Mouse (Mus musculus): ENCODE data around the gene Wnt6.

The Wnt6 gene

DNA sequence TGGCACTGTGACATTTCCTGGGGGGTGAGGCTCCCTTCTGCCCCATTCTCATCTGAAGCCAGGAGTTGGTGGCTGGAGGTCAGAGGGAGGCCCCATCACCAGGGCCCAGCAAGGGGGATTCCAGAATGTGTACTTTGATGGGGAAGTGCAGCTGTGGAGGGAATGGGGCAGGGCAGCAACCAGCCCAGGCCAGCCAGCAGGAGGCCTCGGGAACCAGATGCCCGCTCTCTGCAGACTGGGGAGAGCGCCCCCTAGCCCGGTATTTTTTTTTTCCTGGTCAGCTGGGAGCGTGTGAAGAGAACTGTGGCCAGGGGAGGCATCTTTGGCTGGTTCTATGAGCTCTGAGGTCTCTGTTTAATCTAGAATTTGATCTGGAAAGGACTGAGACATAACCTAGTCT lies 4.1 kb downstream of the Wnt6 start:
- no peak for DNase-seq (ENCODE audit: low spot score)

DNA sequence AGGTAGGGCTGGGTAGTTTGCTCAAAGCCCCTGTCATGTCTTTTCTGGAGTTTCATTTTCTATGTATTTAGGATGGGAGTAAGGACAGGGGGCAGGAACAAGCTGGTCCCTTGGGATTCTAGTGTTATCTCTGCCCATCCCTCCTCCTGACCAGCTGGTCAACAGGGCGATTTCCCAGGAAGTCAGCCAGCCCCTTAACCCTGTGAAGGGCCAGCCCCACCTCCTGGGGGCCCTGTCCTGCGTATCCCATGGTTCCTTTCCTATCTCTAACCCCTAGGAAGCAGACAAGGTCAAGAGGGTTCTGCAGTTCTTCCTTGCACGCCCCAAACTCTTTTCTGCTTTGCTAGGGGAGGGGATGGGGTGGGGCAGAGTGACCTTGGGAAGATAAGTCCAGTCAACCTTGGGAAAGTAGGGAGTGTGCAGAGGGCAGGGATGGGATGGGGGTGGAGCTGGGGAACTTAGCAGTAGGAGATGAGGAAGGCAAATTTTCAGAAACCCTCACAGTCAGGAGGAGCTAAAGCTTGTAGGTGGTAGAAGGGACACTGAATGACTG lies 7.3 kb downstream of the Wnt6 start:
- DNase-seq (ENCODE audit: low spot score) = no peak

GRCm38 (mm10) chr1:74782045-74782444 lies 10.4 kb downstream of the Wnt6 start:
- no peak for DNase-seq (ENCODE audit: low spot score)

- no peak for DNase-seq (ENCODE audit: low spot score)
Measured at GRCm38 (mm10) chr1:74783554-74783953, 11.9 kb downstream of the Wnt6 start.

GRCm38 (mm10) chr1:74784041-74784759 lies 12.5 kb downstream of the Wnt6 start:
- no peak for DNase-seq (ENCODE audit: low spot score)

GRCm38 (mm10) chr1:74787846-74788245 lies 16.2 kb downstream of the Wnt6 start:
- DNase-seq (ENCODE audit: low spot score) = peak; percentile 34

DNA sequence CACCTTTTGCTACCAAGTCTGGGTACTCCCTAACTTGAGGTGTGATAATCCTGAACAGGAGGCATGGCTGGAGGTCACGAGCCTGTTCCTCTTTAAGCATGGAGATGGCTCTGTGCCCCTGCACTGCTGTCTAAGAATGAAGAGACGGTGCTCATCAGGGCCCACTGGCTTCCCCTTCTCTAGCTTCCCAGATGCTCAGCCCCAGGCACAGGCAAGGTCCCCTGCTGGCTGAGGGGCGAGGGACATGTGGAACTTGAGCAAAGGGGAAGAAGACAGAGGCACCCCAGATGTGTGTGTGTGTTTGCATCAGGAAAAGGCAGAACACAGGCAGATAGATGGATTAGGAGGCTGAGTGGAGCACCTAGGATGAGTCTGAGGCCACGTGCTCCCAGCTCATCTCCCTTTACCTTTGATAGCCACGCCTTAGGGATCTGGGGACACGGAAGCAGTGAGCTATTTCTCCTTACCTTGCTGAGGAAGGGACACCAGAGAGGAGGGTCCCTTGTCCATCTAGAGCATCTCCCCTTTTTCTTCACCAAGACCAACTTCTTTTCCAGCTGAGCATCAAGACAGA lies 17.0 kb downstream of the Wnt6 start:
- no peak for DNase-seq (ENCODE audit: low spot score)

GRCm38 (mm10) chr1:74790095-74790494 lies 18.4 kb downstream of the Wnt6 start:
- no peak for DNase-seq (ENCODE audit: low spot score)

- DNase-seq (ENCODE audit: low spot score) = no peak
Measured at GRCm38 (mm10) chr1:74791249-74791648, 19.6 kb downstream of the Wnt6 start, which contains the start of gene Wnt10a. Gene Wnt10a (plus strand): TSS chr1:74791516.

DNA sequence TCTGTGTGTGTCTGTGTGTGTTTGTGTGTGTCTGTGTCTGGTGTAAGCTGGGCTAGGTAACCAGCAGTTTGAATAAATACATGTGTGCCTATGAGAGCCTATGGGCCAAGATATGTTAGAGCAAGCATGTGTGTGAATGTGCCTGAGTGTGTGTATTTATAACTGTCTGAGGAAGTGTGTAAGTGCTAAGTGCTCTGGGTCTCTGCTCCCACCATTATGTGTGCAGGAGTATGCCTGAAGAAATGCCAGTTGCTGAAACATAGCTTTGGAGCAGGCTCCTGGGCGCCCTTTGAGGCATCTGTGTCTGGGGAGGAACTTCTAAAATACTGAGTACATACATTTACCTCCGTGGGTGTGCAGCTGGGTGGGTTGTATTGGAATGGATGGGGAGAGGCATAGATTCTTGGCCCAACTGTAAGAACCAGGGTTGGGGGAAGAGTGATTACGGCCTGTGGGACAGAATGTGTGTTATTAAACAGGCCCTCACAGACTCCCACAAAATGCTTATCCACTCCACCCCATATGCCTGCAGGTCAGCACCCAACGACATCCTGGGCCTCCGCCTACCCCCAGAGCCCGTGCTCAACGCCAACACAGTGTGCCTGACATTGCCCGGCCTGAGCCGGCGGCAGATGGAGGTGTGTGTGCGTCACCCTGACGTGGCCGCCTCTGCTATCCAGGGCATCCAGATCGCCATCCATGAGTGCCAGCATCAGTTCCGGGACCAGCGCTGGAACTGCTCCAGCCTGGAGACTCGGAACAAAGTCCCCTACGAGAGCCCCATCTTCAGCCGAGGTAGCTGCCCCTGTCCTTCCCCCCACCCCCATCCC lies 21.4 kb downstream of the Wnt6 start:
- DNase-seq (ENCODE audit: low spot score) = no peak

DNA sequence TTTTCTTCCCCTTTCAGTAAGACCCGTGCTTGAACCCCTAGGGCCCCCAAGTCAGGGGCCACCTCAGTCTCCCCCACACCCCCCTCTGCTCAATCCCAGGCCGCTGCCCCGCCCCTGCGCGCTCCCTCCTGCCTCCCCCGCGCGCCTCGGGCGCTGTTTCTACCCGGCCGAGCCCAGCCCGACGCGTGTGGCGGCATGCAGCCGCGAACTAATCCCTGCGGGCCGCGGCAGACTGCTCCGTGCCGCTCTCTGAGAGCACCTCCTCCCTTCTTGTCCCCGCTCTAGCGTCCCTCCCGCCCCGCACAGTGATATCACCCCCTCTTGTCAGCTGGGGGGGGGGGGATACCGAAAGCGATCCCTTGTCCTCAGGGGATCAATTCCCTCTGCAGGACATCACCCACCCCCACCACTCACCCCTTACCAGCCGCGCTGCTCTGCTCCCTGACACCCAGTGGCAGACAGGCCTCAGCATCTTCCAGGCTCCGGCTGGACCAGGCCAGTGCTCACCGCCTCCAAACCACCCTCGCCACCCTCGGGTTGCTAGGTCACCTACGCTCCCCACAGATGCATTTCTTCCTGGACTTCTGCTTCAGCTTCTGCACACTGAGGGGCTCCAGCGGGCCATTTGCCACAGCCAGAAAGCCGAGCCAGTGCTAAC lies 22.9 kb downstream of the Wnt6 start:
- no peak for DNase-seq (ENCODE audit: low spot score)

- no peak for DNase-seq (ENCODE audit: low spot score)
Measured at GRCm38 (mm10) chr1:74795145-74795529, 23.4 kb downstream of the Wnt6 start.

GRCm38 (mm10) chr1:74797459-74797858 lies 25.8 kb downstream of the Wnt6 start:
- no peak for DNase-seq (ENCODE audit: low spot score)

- DNase-seq (ENCODE audit: low spot score) = no peak
Measured at GRCm38 (mm10) chr1:74800424-74800888, 28.8 kb downstream of the Wnt6 start.

GRCm38 (mm10) chr1:74801631-74802140 lies 30.0 kb downstream of the Wnt6 start:
- DNase-seq (ENCODE audit: low spot score) = no peak

GRCm38 (mm10) chr1:74802795-74803656 lies 31.3 kb downstream of the Wnt6 start:
- peak; percentile 52 for DNase-seq (ENCODE audit: low spot score)

DNA sequence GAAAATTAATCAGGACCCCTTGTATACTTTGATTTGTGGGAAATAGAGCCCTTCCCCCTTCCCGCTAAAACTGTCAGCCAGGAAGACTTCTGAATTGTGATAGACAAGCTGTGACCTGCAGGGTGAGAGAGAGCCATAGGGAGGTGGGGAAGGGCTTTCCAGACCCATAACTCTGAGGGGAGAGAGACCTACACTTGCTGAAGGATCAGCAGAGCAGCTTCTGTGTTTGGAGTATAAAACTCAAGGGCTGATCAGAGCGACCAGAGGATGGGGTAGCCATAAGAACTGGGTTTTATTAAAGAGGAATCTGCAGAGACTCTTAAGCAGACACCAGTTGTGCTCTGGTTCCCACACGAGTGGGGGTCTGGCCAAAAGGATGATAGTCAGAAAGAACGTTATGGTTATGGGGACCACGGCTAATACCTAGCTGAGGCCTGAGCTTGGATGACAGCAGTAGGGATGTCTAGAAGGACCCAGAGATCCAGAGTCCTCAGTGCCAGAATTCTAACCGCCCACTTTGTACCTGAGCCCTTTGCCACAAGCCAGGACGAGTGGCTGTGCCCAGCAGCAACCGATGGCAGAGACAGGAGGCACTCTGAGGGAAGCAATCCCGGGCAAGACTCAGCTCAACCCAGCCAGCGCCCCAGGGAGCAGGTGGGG lies 32.6 kb downstream of the Wnt6 start:
- DNase-seq (ENCODE audit: low spot score) = no peak

GRCm38 (mm10) chr1:74805340-74805835 lies 33.7 kb downstream of the Wnt6 start:
- no peak for DNase-seq (ENCODE audit: low spot score)

DNA sequence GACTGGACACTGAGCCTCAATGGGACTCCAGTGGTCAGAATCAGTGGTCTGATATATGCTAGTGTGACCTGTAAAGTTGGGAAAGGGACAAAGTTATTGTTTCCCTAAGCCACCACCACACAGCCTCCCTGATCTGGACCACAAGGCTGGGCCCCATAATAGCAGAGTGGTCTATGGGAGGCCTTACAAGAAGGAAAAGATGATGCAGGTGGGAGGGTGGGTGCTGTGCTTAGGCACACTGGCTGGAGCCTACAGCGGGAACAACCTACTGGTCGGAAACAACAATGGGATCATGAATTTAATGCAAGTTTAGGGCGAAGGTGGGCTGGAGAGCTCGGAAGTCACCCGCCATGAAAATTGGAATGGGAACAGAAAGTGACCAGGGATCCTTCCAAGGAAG lies 34.2 kb downstream of the Wnt6 start:
- DNase-seq (ENCODE audit: low spot score) = no peak
